Mouse (Mus musculus): Measurements from ENCODE around the gene Gm17581.

DNA sequence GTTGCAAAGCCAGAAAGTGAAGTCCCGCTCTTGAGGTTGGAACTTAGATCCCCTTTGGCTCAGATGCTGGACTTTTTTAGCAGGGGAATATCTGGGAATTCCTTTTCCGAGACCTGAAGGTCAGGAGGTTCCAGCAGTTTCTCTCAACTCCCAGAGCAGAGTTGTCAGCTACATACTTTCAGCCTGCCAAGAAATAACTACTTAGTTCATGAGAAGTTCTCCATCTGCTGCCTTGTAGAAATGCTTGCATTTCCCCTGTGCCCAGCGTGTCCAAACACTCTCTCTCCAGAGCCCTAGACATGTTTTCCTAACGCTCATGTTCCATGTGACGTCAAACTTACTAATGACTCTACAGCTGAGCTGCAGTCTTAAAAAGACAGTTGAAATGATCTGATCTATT lies 586 bp downstream of the Gm17581 start:
- TF ChIP-seq EP300 (IDR thresholded peaks at IDR 0.05; ENCODE audit: low read depth) (no peak), CTCF (IDR thresholded peaks at IDR 0.05; ENCODE audit: low read depth) (no peak)

All from heart, postnatal 0 days (tissue).